Mouse (Mus musculus) retina, adult 2 months (tissue): Measurements from ENCODE around the gene Cyp2a4.
"Not testable (repeated sequence)": the region's sequence is repeated elsewhere in the genome, so short reads cannot be mapped to it uniquely, and the experiment has no call there.

Experiments used
- DNase-seq: peaks from one replicate; pipeline ENCODE4 v3.0.0-alpha.2; 2012; ENCODE audit warnings: low read depth, low spot score

Gene Cyp2a4

GRCm38 (mm10) chr7:26306926-26307325, at the start of gene Cyp2a4:
Gene Cyp2a4, plus strand, starts transcription at chr7:26307169.
- DNase-seq = not testable (repeated sequence)

GRCm38 (mm10) chr7:26260034-26260433, 46.9 kb upstream of the Cyp2a4 start, which contains the start of gene Vmn1r184:
Gene Vmn1r184, plus strand, starts transcription at chr7:26260334.
- DNase-seq = not testable (repeated sequence)

GRCm38 (mm10) chr7:26303429-26304166, 3.4 kb upstream of the Cyp2a4 start:
- not testable (repeated sequence) for DNase-seq

- DNase-seq = not testable (repeated sequence)
Measured at GRCm38 (mm10) chr7:26311786-26312185, 4.8 kb downstream of the Cyp2a4 start.

GRCm38 (mm10) chr7:26315194-26315593, 8.2 kb downstream of the Cyp2a4 start:
- not testable (repeated sequence) for DNase-seq

GRCm38 (mm10) chr7:26315809-26316208, 8.8 kb downstream of the Cyp2a4 start:
- DNase-seq = not testable (repeated sequence)

- DNase-seq = not testable (repeated sequence)
Measured at GRCm38 (mm10) chr7:26320361-26320760, 13.4 kb downstream of the Cyp2a4 start.

- DNase-seq = not testable (repeated sequence)
Measured at GRCm38 (mm10) chr7:26350177-26350576, 43.2 kb downstream of the Cyp2a4 start.

- DNase-seq = not testable (repeated sequence)
Measured at GRCm38 (mm10) chr7:26352258-26352657, 45.3 kb downstream of the Cyp2a4 start.

GRCm38 (mm10) chr7:26356719-26357118, 49.8 kb downstream of the Cyp2a4 start:
- DNase-seq = not testable (repeated sequence)
